Mouse (Mus musculus): ENCODE data around the gene Pkhd1. TPM values are rescaled to one million over a fixed set of nuclear protein-coding genes. Genes with fewer than 3 reads are reported as not detected.
"Not testable (repeated sequence)": the region's sequence is repeated elsewhere in the genome, so short reads cannot be mapped to it uniquely, and the experiment has no call there.

Pkhd1 gene
- polyA plus RNA-seq, 1 experiment from 2014 or later: 6.4 TPM

DNA sequence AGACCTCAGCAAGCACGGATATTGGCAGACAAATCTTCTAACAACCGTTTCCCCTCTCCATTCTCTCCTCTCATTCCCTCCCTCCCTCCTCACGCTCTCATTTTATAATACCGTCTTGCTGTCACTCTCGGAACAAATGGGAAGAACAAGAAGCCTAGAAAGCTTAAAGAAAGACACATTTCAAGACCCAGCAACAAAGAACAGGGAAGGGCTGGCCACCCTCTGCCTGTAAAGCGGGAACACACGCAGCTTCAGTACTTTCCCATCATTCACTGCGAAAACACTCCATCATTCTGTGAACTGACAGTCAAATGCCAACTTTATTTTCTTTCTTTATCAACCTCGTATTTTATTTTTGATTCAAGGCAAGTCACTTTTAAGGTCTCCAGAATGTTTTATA, 427.4 kb downstream of the Pkhd1 start:
- H3K9ac ChIP-seq: no peak overlapping the region
- no peaks in the 10 kb centered on the region for H3K36me3 ChIP-seq
- no peak overlapping the region for H3K4me3 ChIP-seq (replicated peaks)
- H3K27me3 ChIP-seq: no peaks in the 10 kb centered on the region
- no peak for ATAC-seq (replicated peaks; ENCODE audit: low FRiP score)
- H3K4me2 ChIP-seq: no peak overlapping the region
- no peak overlapping the region for H3K27ac ChIP-seq
- no peaks in the 10 kb centered on the region for H3K9me3 ChIP-seq (replicated peaks)
- no peaks in the 10 kb centered on the region for H3K4me1 ChIP-seq
- WGBS: 37% methylated on average over 9 of the region's 9 CpGs

DNA sequence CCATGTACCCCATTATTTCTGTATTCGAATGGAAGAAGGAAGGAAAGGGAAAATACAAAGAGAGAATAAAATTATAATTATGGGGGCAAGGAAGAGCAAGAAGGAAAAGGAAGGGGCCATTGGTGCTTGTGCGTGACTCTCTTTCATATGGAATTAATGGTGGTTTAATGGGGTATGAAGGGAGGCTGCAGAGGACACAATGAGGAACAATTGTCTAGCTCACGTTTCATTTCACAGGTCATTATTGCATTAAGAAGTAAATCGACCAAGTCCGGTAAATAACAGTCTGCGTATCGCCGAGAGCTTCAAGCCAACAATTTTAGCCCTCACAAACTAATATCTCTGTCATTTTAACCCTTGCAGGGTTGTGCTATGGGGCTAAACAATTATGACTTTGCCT, 437.7 kb downstream of the Pkhd1 start:
- Histone ChIP-seq H3K4me1 (no peaks in the 10 kb centered on the region), H3K4me3 (replicated peaks) (no peak overlapping the region), H3K9me3 (replicated peaks) (no peaks in the 10 kb centered on the region), H3K27me3 (no peaks in the 10 kb centered on the region), H3K36me3 (no peaks in the 10 kb centered on the region), H3K4me2 (no peak overlapping the region), H3K9ac (no peak overlapping the region), H3K27ac (no peak overlapping the region)
- no peak for ATAC-seq (replicated peaks; ENCODE audit: low FRiP score)
- WGBS: 59% methylated on average over 8 of the region's 8 CpGs

DNA sequence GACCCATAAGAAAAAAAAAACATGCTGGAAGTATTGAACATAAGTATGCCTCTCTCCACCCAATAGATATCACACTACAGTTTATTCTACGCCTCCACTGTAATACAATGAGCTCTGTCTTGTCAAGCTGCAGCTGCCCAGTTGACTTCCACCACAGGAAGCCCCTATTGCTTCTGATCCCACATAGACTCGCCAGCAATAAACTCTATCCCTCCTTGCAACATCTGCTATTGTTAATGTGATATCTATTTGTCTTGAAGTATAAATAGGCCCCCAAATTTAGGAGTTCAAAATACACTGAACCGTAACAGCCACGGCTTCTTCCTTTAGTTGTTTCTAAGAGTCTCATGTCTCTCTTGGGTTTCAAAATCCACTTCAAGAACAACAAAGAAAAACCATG, 446.7 kb downstream of the Pkhd1 start:
- H3K9ac ChIP-seq: no peak overlapping the region
- 53% methylated on average over 4 of the region's 4 CpGs for WGBS
- H3K4me3 ChIP-seq (replicated peaks): no peak overlapping the region
- no peaks in the 10 kb centered on the region for H3K36me3 ChIP-seq
- H3K9me3 ChIP-seq (replicated peaks): no peaks in the 10 kb centered on the region
- peak; percentile 67; the same call in 1 of the 2 replicates for ATAC-seq (replicated peaks; ENCODE audit: low FRiP score)
- H3K27ac ChIP-seq: no peak overlapping the region
- no peaks in the 10 kb centered on the region for H3K27me3 ChIP-seq
- H3K4me1 ChIP-seq: no peaks in the 10 kb centered on the region
- H3K4me2 ChIP-seq: no peak overlapping the region

DNA sequence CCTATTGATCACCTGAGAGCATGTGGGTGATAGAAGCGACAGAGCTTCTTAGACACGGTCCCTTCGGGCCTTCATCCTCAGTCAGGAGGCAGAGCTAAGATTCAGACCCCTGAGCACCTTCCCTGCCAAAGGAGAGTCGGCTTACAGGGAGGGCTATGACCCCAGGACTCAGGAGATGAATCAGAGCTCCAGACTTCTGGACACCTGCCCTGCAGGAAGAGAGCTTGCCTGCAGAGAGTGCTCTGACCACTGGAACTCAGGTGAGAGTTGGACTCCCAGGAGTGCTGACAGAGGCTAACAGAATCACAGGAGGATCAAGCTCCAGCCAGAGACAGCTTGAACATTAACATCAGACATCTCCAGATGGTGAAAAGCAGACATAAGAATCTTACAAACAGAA, 467.2 kb downstream of the Pkhd1 start:
- not testable (repeated sequence) for H3K27me3 ChIP-seq; ATAC-seq (replicated peaks; ENCODE audit: low FRiP score); H3K4me2 ChIP-seq; H3K9me3 ChIP-seq (replicated peaks); H3K27ac ChIP-seq; H3K36me3 ChIP-seq; H3K4me1 ChIP-seq; H3K9ac ChIP-seq; H3K4me3 ChIP-seq (replicated peaks)
- WGBS: 66% methylated on average over 4 of the region's 4 CpGs

DNA sequence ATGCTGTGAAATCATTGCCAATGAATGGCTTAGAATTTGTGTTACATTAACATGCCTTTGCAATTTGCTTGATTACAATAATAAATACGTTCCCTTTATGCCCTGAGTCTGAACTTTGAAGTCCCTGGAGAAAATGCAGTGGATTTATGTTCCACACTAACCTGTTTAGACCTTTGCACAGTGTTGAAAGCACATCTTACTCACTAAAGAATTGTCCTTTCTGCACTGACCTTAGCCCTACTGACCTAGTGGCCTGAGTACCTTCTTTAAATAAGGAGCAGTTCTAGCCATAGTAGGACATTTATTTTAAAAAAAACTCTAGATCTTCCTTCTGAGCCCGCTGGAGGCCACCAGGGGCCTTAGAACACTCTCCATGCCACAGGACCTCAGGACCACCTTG, 467.8 kb downstream of the Pkhd1 start:
- Histone ChIP-seq H3K27me3 (no peaks in the 10 kb centered on the region), H3K36me3 (no peaks in the 10 kb centered on the region), H3K4me2 (no peak overlapping the region), H3K4me3 (replicated peaks) (no peak overlapping the region), H3K9me3 (replicated peaks) (no peaks in the 10 kb centered on the region), H3K4me1 (no peaks in the 10 kb centered on the region), H3K27ac (no peak overlapping the region), H3K9ac (no peak overlapping the region)
- no peak for ATAC-seq (replicated peaks; ENCODE audit: low FRiP score)
- WGBS: 64% methylated on average over 2 of the region's 2 CpGs

DNA sequence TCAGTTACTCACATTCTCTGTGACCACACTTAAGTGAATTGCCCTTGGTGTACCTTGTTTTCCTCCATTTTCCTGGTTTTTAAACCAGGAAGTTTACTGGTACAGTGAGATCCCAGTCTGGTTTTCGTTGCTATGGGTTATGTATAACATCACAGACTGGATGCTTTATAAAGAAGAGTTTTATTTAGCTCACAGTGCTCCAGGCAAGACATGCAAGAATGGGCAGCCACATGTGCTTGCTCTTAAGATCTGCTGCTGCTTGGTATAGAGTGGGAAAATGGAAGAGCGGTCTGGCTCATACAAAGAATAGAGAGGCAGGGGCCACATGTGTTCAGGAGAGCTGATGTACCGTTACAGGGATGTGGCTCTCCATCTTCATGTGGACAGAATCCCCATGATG, 481.7 kb downstream of the Pkhd1 start:
- H3K4me3 ChIP-seq (replicated peaks): no peak overlapping the region
- H3K9me3 ChIP-seq (replicated peaks): no peaks in the 10 kb centered on the region
- H3K27me3 ChIP-seq: no peaks in the 10 kb centered on the region
- no peak for ATAC-seq (replicated peaks; ENCODE audit: low FRiP score)
- 83% methylated on average over 3 of the region's 3 CpGs for WGBS
- H3K4me1 ChIP-seq: no peaks in the 10 kb centered on the region
- no peak overlapping the region for H3K9ac ChIP-seq
- no peak overlapping the region for H3K27ac ChIP-seq
- no peak overlapping the region for H3K4me2 ChIP-seq
- H3K36me3 ChIP-seq: no peaks in the 10 kb centered on the region

DNA sequence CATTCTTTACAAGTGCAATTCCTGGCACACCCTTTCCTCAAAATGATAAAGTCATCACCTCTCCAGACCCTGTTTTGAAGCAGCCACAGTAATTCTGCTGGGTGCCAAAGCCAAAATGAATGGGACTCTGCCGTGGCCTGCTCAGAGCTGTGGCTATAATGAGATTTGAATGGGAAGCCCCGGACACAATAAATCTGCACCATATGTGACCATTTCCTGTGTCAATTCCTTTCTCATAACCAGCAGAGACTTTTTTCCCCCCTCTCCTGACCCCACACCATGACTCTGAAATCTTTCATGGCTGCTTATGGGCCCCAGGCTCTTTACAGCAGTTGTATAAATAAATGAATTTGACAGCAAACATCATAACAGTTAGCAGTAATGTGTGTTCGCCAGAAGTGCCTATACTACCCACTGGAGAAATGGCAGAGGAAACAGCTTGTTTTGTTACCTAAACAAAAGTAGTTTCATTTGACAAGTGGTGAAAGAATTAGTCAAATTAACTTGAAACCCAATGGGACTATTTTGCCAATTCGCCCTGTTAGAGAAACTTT, 482.7 kb downstream of the Pkhd1 start:
- Histone ChIP-seq H3K4me1 (no peaks in the 10 kb centered on the region), H3K27ac (no peak overlapping the region), H3K4me2 (no peak overlapping the region), H3K4me3 (replicated peaks) (no peak overlapping the region), H3K36me3 (no peaks in the 10 kb centered on the region), H3K9me3 (replicated peaks) (no peaks in the 10 kb centered on the region), H3K27me3 (no peaks in the 10 kb centered on the region), H3K9ac (no peak overlapping the region)
- ATAC-seq (replicated peaks; ENCODE audit: low FRiP score): no peak
- WGBS: 43% methylated on average over 4 of the region's 4 CpGs

DNA sequence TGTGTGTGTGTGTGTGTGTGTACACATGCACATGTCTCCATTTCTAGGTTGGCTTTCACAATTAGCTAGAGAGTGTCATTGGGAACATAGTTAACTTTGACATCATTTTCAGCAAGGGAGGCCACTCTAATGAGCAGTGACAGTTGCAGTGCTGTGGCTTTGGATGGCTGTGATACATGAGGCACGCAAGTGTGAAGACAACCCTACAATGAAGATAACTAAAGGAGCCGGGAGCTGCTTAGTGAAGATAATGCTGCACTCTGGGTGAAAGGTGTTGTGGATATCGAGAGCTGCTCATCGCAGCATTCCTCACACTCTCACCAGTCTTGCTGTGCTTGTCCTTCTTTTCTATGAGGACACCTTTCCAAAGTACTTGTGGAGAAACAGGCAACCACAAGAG, 484.2 kb downstream of the Pkhd1 start:
- H3K36me3 ChIP-seq: no peaks in the 10 kb centered on the region
- no peak overlapping the region for H3K27ac ChIP-seq
- H3K4me3 ChIP-seq (replicated peaks): no peak overlapping the region
- H3K9ac ChIP-seq: no peak overlapping the region
- WGBS: 95% methylated on average over 4 of the region's 4 CpGs
- H3K4me1 ChIP-seq: no peaks in the 10 kb centered on the region
- no peaks in the 10 kb centered on the region for H3K9me3 ChIP-seq (replicated peaks)
- H3K27me3 ChIP-seq: no peaks in the 10 kb centered on the region
- no peak overlapping the region for H3K4me2 ChIP-seq
- ATAC-seq (replicated peaks; ENCODE audit: low FRiP score): no peak

DNA sequence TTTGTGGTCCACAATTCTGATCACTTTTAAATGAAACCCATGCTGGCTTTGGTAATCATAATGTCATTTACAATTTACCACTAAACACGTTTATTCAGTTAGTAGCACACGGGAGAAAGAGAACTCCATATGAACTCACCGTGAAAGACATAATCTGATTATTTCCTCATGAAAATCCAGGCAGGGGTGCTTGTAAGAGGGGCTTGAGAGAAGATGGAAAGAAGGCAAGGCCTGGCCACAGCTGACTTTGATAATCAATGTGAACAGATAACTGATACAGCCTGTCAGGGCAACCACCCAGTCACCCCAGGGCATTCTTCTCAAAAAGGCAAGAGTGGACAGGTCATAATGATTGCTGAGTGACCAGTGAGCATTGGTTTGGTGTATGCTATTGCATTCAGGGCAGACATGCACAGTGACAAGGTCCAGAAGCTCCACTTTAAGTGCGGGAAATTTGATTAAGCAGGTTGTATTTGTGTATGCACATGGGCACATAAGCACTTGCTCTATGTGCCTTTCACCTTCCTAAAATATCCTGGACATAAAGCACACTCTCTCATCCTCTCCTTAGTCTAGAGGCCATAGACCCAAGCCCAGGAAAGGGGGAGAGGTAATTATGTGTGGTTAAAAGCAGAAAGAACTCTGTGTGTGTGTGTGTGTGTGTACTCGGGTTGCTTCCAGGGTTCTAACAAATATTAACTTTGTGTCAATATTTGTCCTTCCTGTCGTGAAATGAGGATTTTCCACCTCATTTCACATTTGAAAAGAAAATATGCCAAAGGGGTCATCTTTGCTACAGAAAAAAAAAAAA, 485.9 kb downstream of the Pkhd1 start:
- Histone ChIP-seq H3K9ac (no peak overlapping the region), H3K4me3 (replicated peaks) (no peak overlapping the region), H3K4me1 (no peaks in the 10 kb centered on the region), H3K4me2 (no peak overlapping the region), H3K27ac (no peak overlapping the region), H3K36me3 (no peaks in the 10 kb centered on the region), H3K27me3 (no peaks in the 10 kb centered on the region), H3K9me3 (replicated peaks) (no peaks in the 10 kb centered on the region)
- ATAC-seq (replicated peaks; ENCODE audit: low FRiP score): peak; percentile 64; the same call in 1 of the 2 replicates
- WGBS: 68% methylated on average over 6 of the region's 6 CpGs

DNA sequence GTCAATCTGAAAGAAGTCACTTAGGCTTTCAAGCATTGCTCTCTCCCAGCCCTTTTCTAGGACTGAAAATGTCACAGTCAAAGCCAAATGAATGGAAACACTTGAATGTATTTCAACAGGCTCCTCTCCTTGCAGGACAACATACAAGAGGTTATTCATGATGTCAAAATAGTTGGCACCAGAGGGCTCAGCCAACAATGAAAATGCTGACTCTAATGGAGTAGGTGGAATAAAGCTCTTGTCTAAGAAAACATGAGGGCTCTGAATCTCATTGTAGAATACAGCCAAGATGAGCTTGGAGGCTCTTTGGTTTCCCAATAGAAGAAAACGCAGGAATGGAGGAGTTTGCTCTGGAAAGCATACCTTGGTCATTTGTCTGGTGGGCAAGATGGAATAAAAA, 500.5 kb downstream of the Pkhd1 start:
- Histone ChIP-seq H3K4me3 (replicated peaks) (no peak overlapping the region), H3K9me3 (replicated peaks) (no peaks in the 10 kb centered on the region), H3K27me3 (no peaks in the 10 kb centered on the region), H3K36me3 (no peaks in the 10 kb centered on the region), H3K4me2 (no peak overlapping the region), H3K9ac (no peak overlapping the region), H3K27ac (no peak overlapping the region), H3K4me1 (no peaks in the 10 kb centered on the region)
- 81% methylated on average over 1 of the region's 1 CpGs for WGBS
- ATAC-seq (replicated peaks; ENCODE audit: low FRiP score): no peak

DNA sequence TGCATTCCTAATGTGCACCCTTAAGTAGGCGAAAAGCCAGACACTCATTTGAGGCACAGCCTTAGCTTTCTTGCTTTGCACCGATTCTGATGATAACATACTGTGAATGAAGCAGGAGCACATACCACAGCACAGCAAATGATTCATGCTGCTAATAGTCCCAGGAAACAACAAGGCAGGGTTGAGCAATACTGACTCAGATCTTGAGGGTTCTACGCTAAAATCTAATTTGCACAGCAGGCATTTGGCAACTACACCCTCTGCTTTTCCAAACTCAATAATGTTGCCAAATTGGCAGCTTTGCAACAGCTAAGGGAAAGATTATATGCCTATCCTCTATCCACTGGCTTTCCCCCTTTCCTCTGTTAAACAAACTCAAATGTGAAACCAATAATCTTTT, 548.1 kb downstream of the Pkhd1 start:
- Histone ChIP-seq H3K27me3 (no peaks in the 10 kb centered on the region), H3K36me3 (no peaks in the 10 kb centered on the region), H3K27ac (no peak overlapping the region), H3K4me1 (no peaks in the 10 kb centered on the region), H3K9me3 (replicated peaks) (no peaks in the 10 kb centered on the region), H3K4me3 (replicated peaks) (no peak overlapping the region), H3K4me2 (no peak overlapping the region), H3K9ac (no peak overlapping the region)
- 81% methylated on average over 3 of the region's 3 CpGs for WGBS
- ATAC-seq (replicated peaks; ENCODE audit: low FRiP score): no peak

DNA sequence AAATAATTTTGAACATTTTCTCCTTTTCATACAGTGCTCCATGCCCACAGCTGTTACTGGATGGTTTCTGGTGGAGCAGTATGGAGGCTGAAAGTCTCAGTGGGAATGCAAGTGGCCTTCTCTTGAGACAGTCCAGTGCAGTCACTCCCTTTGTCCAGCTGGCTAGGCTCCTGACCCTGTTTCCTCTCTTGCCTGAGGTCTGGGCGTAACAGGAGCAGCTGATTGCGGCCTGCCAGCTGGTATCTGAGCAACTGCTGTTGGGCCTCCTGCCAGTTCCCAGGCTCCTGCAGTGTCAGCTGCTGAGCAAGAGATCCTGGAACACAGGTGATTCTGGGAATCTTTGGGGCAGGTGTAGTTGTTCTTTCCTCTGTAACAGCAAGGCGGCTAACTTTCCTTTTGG, 559.6 kb downstream of the Pkhd1 start:
- Histone ChIP-seq H3K4me1 (no peaks in the 10 kb centered on the region), H3K27me3 (no peaks in the 10 kb centered on the region), H3K27ac (no peak overlapping the region), H3K4me2 (no peak overlapping the region), H3K4me3 (replicated peaks) (no peak overlapping the region), H3K9ac (no peak overlapping the region), H3K36me3 (no peaks in the 10 kb centered on the region), H3K9me3 (replicated peaks) (no peaks in the 10 kb centered on the region)
- 65% methylated on average over 3 of the region's 3 CpGs for WGBS
- no peak for ATAC-seq (replicated peaks; ENCODE audit: low FRiP score)

DNA sequence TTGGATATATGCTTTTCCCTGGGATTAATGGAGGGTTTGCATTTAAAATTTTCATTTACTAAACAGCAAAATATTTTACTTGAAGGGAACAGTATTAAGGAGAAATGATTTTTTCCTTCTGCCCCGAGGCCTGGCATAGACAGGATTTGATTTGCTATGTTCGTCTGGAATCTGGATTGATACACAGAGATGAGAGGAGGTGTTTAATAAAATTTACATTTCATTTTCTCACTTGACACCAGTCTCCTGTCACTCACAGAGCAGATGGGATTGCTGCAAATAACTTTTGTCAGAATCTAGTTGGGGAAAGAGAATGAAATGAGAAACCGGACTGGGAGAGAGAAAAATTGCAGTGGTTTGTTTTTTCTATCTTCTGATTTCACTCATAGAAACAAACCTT, 578.5 kb downstream of the Pkhd1 start:
- Histone ChIP-seq H3K4me3 (replicated peaks) (no peak overlapping the region), H3K27me3 (no peaks in the 10 kb centered on the region), H3K4me2 (no peak overlapping the region), H3K9ac (no peak overlapping the region), H3K27ac (no peak overlapping the region), H3K4me1 (no peaks in the 10 kb centered on the region), H3K9me3 (replicated peaks) (no peaks in the 10 kb centered on the region), H3K36me3 (no peaks in the 10 kb centered on the region)
- 86% methylated on average over 3 of the region's 3 CpGs for WGBS
- ATAC-seq (replicated peaks; ENCODE audit: low FRiP score): no peak

All from kidney, embryonic 15.5 days (tissue).